Mouse (Mus musculus) kidney, postnatal 0 days (tissue): ENCODE measurements around the gene Qsox2. TPM values are rescaled to one million over a fixed set of nuclear protein-coding genes. Genes with fewer than 3 reads are reported as not detected.

Source experiments
- ATAC-seq: fragments of 200-750 bp; cut with Nextera tagmentation; replicated peaks from 2 replicates; pipeline ENCODE4 v1.8.0; 2017; ENCODE audit warnings: low read depth, moderate number of reproducible peaks, moderate TSS enrichment, moderate library complexity; ENCODE audit not compliant: low FRiP score
- DNase-seq: peaks from one replicate; pipeline ENCODE4 v3.0.0-alpha.2; 2016; ENCODE audit warnings: low spot score
- H3K27ac ChIP-seq: fragments of 300-500 bp; sonication (generic); 2 replicates; pipeline ENCODE4 v1.5.1; 2014; ENCODE audit warnings: mild to moderate bottlenecking
- H3K27me3 ChIP-seq: fragments of 300-500 bp; sonication (generic); 2 replicates; pipeline ENCODE4 v1.6.1; 2014; ENCODE audit warnings: low read length, mixed read lengths; ENCODE audit not compliant: insufficient read depth
- H3K36me3 ChIP-seq: fragments of 300-500 bp; sonication (generic); 2 replicates; pipeline ENCODE4 v1.6.1; 2014; ENCODE audit warnings: low read length, mixed read lengths; ENCODE audit not compliant: insufficient read depth
- H3K4me1 ChIP-seq: fragments of 300-500 bp; sonication (generic); replicated peaks from 2 replicates; pipeline ENCODE4 v1.6.1; 2014; ENCODE audit warnings: antibody characterized with exemption, low read length, mixed read lengths; ENCODE audit not compliant: insufficient read depth
- H3K4me2 ChIP-seq: fragments of 300-500 bp; sonication (generic); 2 replicates; pipeline ENCODE4 v1.6.1; 2014; ENCODE audit warnings: mild to moderate bottlenecking, low read length, moderate library complexity, mixed read lengths
- H3K4me3 ChIP-seq: fragments of 300-500 bp; sonication (generic); replicated peaks from 2 replicates; pipeline ENCODE4 v1.5.1; 2014; ENCODE audit warnings: low read depth, low read length
- H3K9ac ChIP-seq: fragments of 300-500 bp; sonication (generic); 2 replicates; pipeline ENCODE4 v1.6.1; 2014; ENCODE audit warnings: low read depth, low read length
- H3K9me3 ChIP-seq: fragments of 300-500 bp; sonication (generic); replicated peaks from 2 replicates; pipeline ENCODE4 v1.6.1; 2016; ENCODE audit warnings: low read length, inconsistent platforms, mixed read lengths
- CTCF ChIP-seq: IDR thresholded peaks from 2 replicates; pipeline ENCODE4 v1.5.1; 2016; ENCODE audit warnings: antibody characterized with exemption, low read depth, mild to moderate bottlenecking, moderate library complexity
- WGBS: fragments of 180-500 bp; shearing (Covaris S2); extraction: QIAGEN DNeasy Blood & Tissue Kit; methylation state at CpG from one replicate; pipeline ENCODE4 v1.1.7; 2014; 5-methylcytosine and 5-hydroxymethylcytosine counted together
- polyA plus RNA-seq: library from polyadenylated mRNA; unstranded; fragments of >200 nt; fragmentation: Nextera tagmentation; extraction: Ambion mirVana; gene quantifications from 2 replicates; pipeline ENCODE4 v1.2.1, GENCODE M21; 2015

The Qsox2 gene
- 11.3 and 12.5 TPM in 2 replicates for polyA plus RNA-seq

GRCm38 (mm10) chr2:26237290-26237782 lies at the start of gene Qsox2:
TSS of gene Qsox2 (minus strand) at chr2:26237525.
- no peaks in the 10 kb centered on the region for H3K27me3 ChIP-seq
- peak; percentile 96 for ATAC-seq
- peaks cover 6% of the 10 kb centered on the region for H3K4me1 ChIP-seq
- peak within 1 kb of the TSS; percentile 73 for H3K9ac ChIP-seq
- WGBS = 1% methylated on average over 34 of the region's 36 CpGs
- H3K4me3 ChIP-seq = peak within 1 kb of the TSS; percentile 74
- H3K9me3 ChIP-seq = no peaks in the 10 kb centered on the region
- H3K36me3 ChIP-seq = no peaks in the 10 kb centered on the region
- peak within 1 kb of the TSS; percentile 72 for H3K27ac ChIP-seq
- TF ChIP-seq CTCF = no peak
- H3K4me2 ChIP-seq = peak within 1 kb of the TSS; percentile 89
- peak; percentile 98 for DNase-seq

GRCm38 (mm10) chr2:26286391-26286790 lies 49.1 kb upstream of the Qsox2 start:
- no peak for DNase-seq
- Histone ChIP-seq H3K4me2 (no peak overlapping the region), H3K27ac (no peak overlapping the region), H3K9ac (no peak overlapping the region), H3K4me1 (no peaks in the 10 kb centered on the region), H3K4me3 (no peak overlapping the region), H3K9me3 (no peaks in the 10 kb centered on the region), H3K36me3 (no peaks in the 10 kb centered on the region), H3K27me3 (no peaks in the 10 kb centered on the region)
- WGBS = 24% methylated on average over 7 of the region's 7 CpGs
- no peak for TF ChIP-seq CTCF
- no peak for ATAC-seq

- Histone ChIP-seq H3K36me3 (no peaks in the 10 kb centered on the region), H3K4me1 (no peaks in the 10 kb centered on the region), H3K27me3 (no peaks in the 10 kb centered on the region), H3K9me3 (no peaks in the 10 kb centered on the region), H3K4me3 (no peak overlapping the region), H3K9ac (no peak overlapping the region), H3K27ac (no peak overlapping the region), H3K4me2 (no peak overlapping the region)
- 63% methylated on average over 7 of the region's 7 CpGs for WGBS
- no peak for ATAC-seq
- no peak for TF ChIP-seq CTCF
- DNase-seq = no peak
These were observed 48.5 kb upstream of the Qsox2 start for GRCm38 (mm10) chr2:26285804-26286203.

- Histone ChIP-seq H3K9ac (no peak overlapping the region), H3K4me2 (no peak overlapping the region), H3K9me3 (no peaks in the 10 kb centered on the region), H3K4me1 (no peaks in the 10 kb centered on the region), H3K27me3 (no peaks in the 10 kb centered on the region), H3K4me3 (no peak overlapping the region), H3K36me3 (no peaks in the 10 kb centered on the region), H3K27ac (no peak overlapping the region)
- DNase-seq (no peak), ATAC-seq (no peak)
- no peak for TF ChIP-seq CTCF
- whole genome bisulfite sequencing = 78% methylated on average over 11 of the region's 11 CpGs
These were observed 43.3 kb upstream of the Qsox2 start for GRCm38 (mm10) chr2:26280594-26280993.

- H3K36me3 ChIP-seq = no peaks in the 10 kb centered on the region
- no peak overlapping the region for H3K4me3 ChIP-seq
- no peak for TF ChIP-seq CTCF
- no peak overlapping the region for H3K27ac ChIP-seq
- no peaks in the 10 kb centered on the region for H3K27me3 ChIP-seq
- 65% methylated on average over 3 of the region's 3 CpGs for WGBS
- H3K9me3 ChIP-seq = no peaks in the 10 kb centered on the region
- no peaks in the 10 kb centered on the region for H3K4me1 ChIP-seq
- DNase-seq (no peak), ATAC-seq (no peak)
- H3K4me2 ChIP-seq = no peak overlapping the region
- H3K9ac ChIP-seq = no peak overlapping the region
These were observed 42.4 kb upstream of the Qsox2 start for GRCm38 (mm10) chr2:26279712-26280111.

GRCm38 (mm10) chr2:26273611-26274010 lies 36.3 kb upstream of the Qsox2 start:
- Histone ChIP-seq H3K9me3 (no peaks in the 10 kb centered on the region), H3K27me3 (no peaks in the 10 kb centered on the region), H3K27ac (no peak overlapping the region), H3K4me3 (no peak overlapping the region), H3K4me1 (no peaks in the 10 kb centered on the region), H3K4me2 (no peak overlapping the region), H3K9ac (no peak overlapping the region), H3K36me3 (no peaks in the 10 kb centered on the region)
- 12% methylated on average over 7 of the region's 7 CpGs for WGBS
- DNase-seq = peak; percentile 86
- TF ChIP-seq CTCF = peak; percentile 88
- peak; percentile 25 for ATAC-seq

- Histone ChIP-seq H3K9me3 (no peaks in the 10 kb centered on the region), H3K36me3 (no peaks in the 10 kb centered on the region), H3K4me3 (no peak overlapping the region), H3K4me2 (no peak overlapping the region), H3K27ac (no peak overlapping the region), H3K4me1 (no peaks in the 10 kb centered on the region), H3K9ac (no peak overlapping the region), H3K27me3 (no peaks in the 10 kb centered on the region)
- WGBS = 59% methylated on average over 3 of the region's 3 CpGs
- ATAC-seq (no peak), DNase-seq (no peak)
- TF ChIP-seq CTCF = no peak
These were observed 30.9 kb upstream of the Qsox2 start for GRCm38 (mm10) chr2:26268216-26268615.
